Mouse (Mus musculus): ENCODE data around the gene Brd7. TPM values are rescaled to one million over a fixed set of nuclear protein-coding genes. Genes with fewer than 3 reads are reported as not detected.

The Brd7 gene
- polyA plus RNA-seq, 1 experiment from 2014 or later, result 25.3 TPM

GRCm38 (mm10) chr8:88290326-88291304, 71.4 kb downstream of the Brd7 start:
- no peak for ATAC-seq
- no peaks in the 10 kb centered on the region for H3K27me3 ChIP-seq (ENCODE audit: insufficient read depth, low read length)
- H3K4me1 ChIP-seq (ENCODE audit: insufficient read depth), result peaks cover 42% of the 10 kb centered on the region
- H3K4me3 ChIP-seq (ENCODE audit: low read depth, low read length), result no peak overlapping the region
- DNase-seq, result peak; percentile 14
- no peak overlapping the region for H3K9ac ChIP-seq (replicated peaks)
- no peaks in the 10 kb centered on the region for H3K9me3 ChIP-seq (ENCODE audit: low read length)
- 60% methylated on average over 13 of the region's 13 CpGs for WGBS (ENCODE audit: insufficient replicate concordance)
- no peaks in the 10 kb centered on the region for H3K36me3 ChIP-seq (replicated peaks; ENCODE audit: insufficient read depth, low read length)
- peak overlapping the region; percentile 64 for H3K27ac ChIP-seq (ENCODE audit: low read depth)
- H3K4me2 ChIP-seq (ENCODE audit: low read depth, low read length), result no peak overlapping the region
- no peak for TF ChIP-seq CTCF (IDR thresholded peaks at IDR 0.05; ENCODE audit: low read depth)

GRCm38 (mm10) chr8:88289901-88290300, 72.1 kb downstream of the Brd7 start:
- no peak overlapping the region for H3K9ac ChIP-seq (replicated peaks)
- peak; percentile 37 for TF ChIP-seq CTCF (IDR thresholded peaks at IDR 0.05; ENCODE audit: low read depth)
- no peak for TF ChIP-seq EP300 (IDR thresholded peaks at IDR 0.05; ENCODE audit: low read depth)
- WGBS (ENCODE audit: insufficient replicate concordance), result 33% methylated on average over 1 of the region's 1 CpGs
- peaks cover 35% of the 10 kb centered on the region for H3K4me1 ChIP-seq (ENCODE audit: insufficient read depth)
- no peak overlapping the region for H3K4me3 ChIP-seq (ENCODE audit: low read depth, low read length)
- no peaks in the 10 kb centered on the region for H3K9me3 ChIP-seq (ENCODE audit: low read length)
- ATAC-seq (no peak), DNase-seq (peak; percentile 26)
- no peak overlapping the region for H3K4me2 ChIP-seq (ENCODE audit: low read depth, low read length)
- no peaks in the 10 kb centered on the region for H3K27me3 ChIP-seq (ENCODE audit: insufficient read depth, low read length)
- H3K27ac ChIP-seq (ENCODE audit: low read depth), result peak overlapping the region; percentile 64
- H3K36me3 ChIP-seq (replicated peaks; ENCODE audit: insufficient read depth, low read length), result no peaks in the 10 kb centered on the region

GRCm38 (mm10) chr8:88288622-88289242, 73.3 kb downstream of the Brd7 start:
- Histone ChIP-seq H3K27ac (ENCODE audit: low read depth) (peak overlapping the region; percentile 64), H3K4me3 (ENCODE audit: low read depth, low read length) (peak overlapping the region; percentile 27), H3K36me3 (replicated peaks; ENCODE audit: insufficient read depth, low read length) (no peaks in the 10 kb centered on the region), H3K4me1 (ENCODE audit: insufficient read depth) (peaks cover 34% of the 10 kb centered on the region), H3K4me2 (ENCODE audit: low read depth, low read length) (peak overlapping the region; percentile 59), H3K9ac (replicated peaks) (peak overlapping the region; percentile 49), H3K9me3 (ENCODE audit: low read length) (no peaks in the 10 kb centered on the region), H3K27me3 (ENCODE audit: insufficient read depth, low read length) (no peaks in the 10 kb centered on the region)
- DNase-seq (peak; percentile 39), ATAC-seq (peak; percentile 68)
- TF ChIP-seq CTCF (IDR thresholded peaks at IDR 0.05; ENCODE audit: low read depth) (no peak), EP300 (IDR thresholded peaks at IDR 0.05; ENCODE audit: low read depth) (no peak)
- WGBS (ENCODE audit: insufficient replicate concordance), result 33% methylated on average over 12 of the region's 12 CpGs

- H3K4me3 ChIP-seq (ENCODE audit: low read depth, low read length), result no peak overlapping the region
- H3K9ac ChIP-seq (replicated peaks), result no peak overlapping the region
- DNase-seq (peak; percentile 12), ATAC-seq (no peak)
- 78% methylated on average over 14 of the region's 14 CpGs for WGBS (ENCODE audit: insufficient replicate concordance)
- no peaks in the 10 kb centered on the region for H3K9me3 ChIP-seq (ENCODE audit: low read length)
- peaks cover 35% of the 10 kb centered on the region for H3K4me1 ChIP-seq (ENCODE audit: insufficient read depth)
- no peak overlapping the region for H3K4me2 ChIP-seq (ENCODE audit: low read depth, low read length)
- H3K36me3 ChIP-seq (replicated peaks; ENCODE audit: insufficient read depth, low read length), result no peaks in the 10 kb centered on the region
- H3K27me3 ChIP-seq (ENCODE audit: insufficient read depth, low read length), result no peaks in the 10 kb centered on the region
- TF ChIP-seq CTCF (IDR thresholded peaks at IDR 0.05; ENCODE audit: low read depth), result no peak
- H3K27ac ChIP-seq (ENCODE audit: low read depth), result no peak overlapping the region
Observed at GRCm38 (mm10) chr8:88286421-88286960, 75.5 kb downstream of the Brd7 start.

GRCm38 (mm10) chr8:88285469-88286356, 76.3 kb downstream of the Brd7 start:
- H3K27ac ChIP-seq (ENCODE audit: low read depth), result no peak overlapping the region
- no peak overlapping the region for H3K9ac ChIP-seq (replicated peaks)
- ATAC-seq, result no peak
- H3K4me2 ChIP-seq (ENCODE audit: low read depth, low read length), result no peak overlapping the region
- H3K9me3 ChIP-seq (ENCODE audit: low read length), result no peaks in the 10 kb centered on the region
- peak; percentile 48 for DNase-seq
- peaks cover 39% of the 10 kb centered on the region for H3K4me1 ChIP-seq (ENCODE audit: insufficient read depth)
- H3K4me3 ChIP-seq (ENCODE audit: low read depth, low read length), result no peak overlapping the region
- H3K27me3 ChIP-seq (ENCODE audit: insufficient read depth, low read length), result no peaks in the 10 kb centered on the region
- TF ChIP-seq CTCF (IDR thresholded peaks at IDR 0.05; ENCODE audit: low read depth) (peak; percentile 58), EP300 (IDR thresholded peaks at IDR 0.05; ENCODE audit: low read depth) (no peak)
- WGBS (ENCODE audit: insufficient replicate concordance), result 70% methylated on average over 8 of the region's 8 CpGs
- no peaks in the 10 kb centered on the region for H3K36me3 ChIP-seq (replicated peaks; ENCODE audit: insufficient read depth, low read length)
